Mouse (Mus musculus) heart, embryonic 14.5 days (tissue): ENCODE data around the gene Kcnk10. TPM values are rescaled to one million over a fixed set of nuclear protein-coding genes. Genes with fewer than 3 reads are reported as not detected.

Source experiments
- ATAC-seq: fragments of 200-750 bp; cut with Nextera tagmentation; 2 replicates; pipeline ENCODE4 v1.8.0; 2017; ENCODE audit warnings: low read depth, moderate TSS enrichment; ENCODE audit not compliant: insufficient number of reproducible peaks, insufficient read depth, low FRiP score
- H3K27ac ChIP-seq, 2 experiments: fragments of 200-500 bp in 1 of 2; fragments of 300-500 bp in 1 of 2; sonication (generic) in 1 of 2; replicated peaks in 1 of 2; 2 replicates each; pipeline ENCODE4 v1.5.1; 2012 to 2014; ENCODE audit warnings: low read depth in 2 of 2, low read length in 2 of 2, control low read depth in 1 of 2, mild to moderate bottlenecking in 1 of 2, mixed read lengths in 1 of 2; ENCODE audit not compliant: control insufficient read depth in 1 of 2, insufficient read depth in 1 of 2
- H3K27me3 ChIP-seq: fragments of 300-500 bp; sonication (generic); 2 replicates; pipeline ENCODE4 v1.6.1; 2014; ENCODE audit warnings: mild to moderate bottlenecking, low read length, control low read depth; ENCODE audit not compliant: control insufficient read depth, insufficient read depth
- H3K36me3 ChIP-seq: fragments of 300-500 bp; sonication (generic); 2 replicates; pipeline ENCODE4 v1.6.1; 2014; ENCODE audit warnings: mild to moderate bottlenecking, control low read depth, low read length, mixed read lengths; ENCODE audit not compliant: control insufficient read depth, insufficient read depth
- H3K4me1 ChIP-seq, 2 experiments: fragments of 200-500 bp in 1 of 2; fragments of 300-500 bp in 1 of 2; sonication (generic) in 1 of 2; 2 replicates each; pipeline ENCODE4 v1.6.1; 2012 to 2014; ENCODE audit warnings: low read length in 2 of 2, control low read depth in 1 of 2, mixed read lengths in 1 of 2; ENCODE audit not compliant: control insufficient read depth in 2 of 2, insufficient read depth in 2 of 2
- H3K4me2 ChIP-seq: fragments of 300-500 bp; sonication (generic); 2 replicates; pipeline ENCODE4 v1.6.1; 2014; ENCODE audit warnings: mild to moderate bottlenecking, low read length
- H3K4me3 ChIP-seq, 2 experiments: fragments of 200-500 bp in 1 of 2; fragments of 300-500 bp in 1 of 2; sonication (generic) in 1 of 2; 2 replicates each; pipeline ENCODE4 v1.5.1; 2012 to 2014; ENCODE audit warnings: low read length in 2 of 2, mild to moderate bottlenecking in 2 of 2, control low read depth in 1 of 2, low read depth in 1 of 2, moderate library complexity in 1 of 2; ENCODE audit not compliant: control insufficient read depth in 1 of 2, insufficient read depth in 1 of 2
- H3K9ac ChIP-seq: fragments of 300-500 bp; sonication (generic); 2 replicates; pipeline ENCODE4 v1.6.1; 2014; ENCODE audit warnings: mild to moderate bottlenecking, low read length
- H3K9me3 ChIP-seq: fragments of 300-500 bp; sonication (generic); 2 replicates; pipeline ENCODE4 v1.6.1; 2016; ENCODE audit warnings: low read length, control low read depth; ENCODE audit not compliant: control insufficient read depth
- WGBS: fragments of 180-500 bp; shearing (Covaris S2); extraction: QIAGEN DNeasy Blood & Tissue Kit; methylation state at CpG from one replicate; pipeline ENCODE4 v1.1.7; 2014; 5-methylcytosine and 5-hydroxymethylcytosine counted together
- polyA plus RNA-seq: library from polyadenylated mRNA; unstranded; fragments of >200 nt; fragmentation: Nextera tagmentation; extraction: Ambion mirVana; gene quantifications from 2 replicates; pipeline ENCODE4 v1.2.1, GENCODE M21; 2014

Kcnk10 gene
- polyA plus RNA-seq, 1 experiment from 2014 or later: 0.26 TPM

DNA sequence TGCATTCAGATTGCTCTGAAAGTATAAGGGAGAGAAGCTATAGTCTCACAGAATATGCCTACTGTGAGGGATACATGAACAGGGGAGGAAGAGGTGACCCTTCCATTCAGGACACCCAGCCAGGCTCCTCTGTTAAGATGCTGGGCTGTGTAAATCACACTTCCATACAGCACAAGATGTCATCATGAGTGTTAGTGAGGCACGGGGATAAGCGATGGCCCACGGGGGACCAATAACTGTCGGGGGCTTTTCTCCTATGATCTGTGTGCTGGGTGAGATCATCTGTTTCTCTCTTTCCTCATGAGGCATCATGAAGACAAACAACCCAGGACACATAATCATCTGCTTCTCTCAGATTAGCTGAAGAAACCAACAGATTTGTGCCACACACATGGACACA lies 77.1 kb downstream of the Kcnk10 start:
- no peak for ATAC-seq
- H3K36me3 ChIP-seq: no peaks in the 10 kb centered on the region
- H3K9ac ChIP-seq: no peak overlapping the region
- no peak overlapping the region for H3K4me3 ChIP-seq
- H3K4me1 ChIP-seq: no peaks in the 10 kb centered on the region
- no peak overlapping the region for H3K4me2 ChIP-seq
- 0 out of 2 replicates have a peak, but pooled peaks cover 2% of the 10 kb centered on the region for H3K9me3 ChIP-seq
- no peaks in the 10 kb centered on the region for H3K27me3 ChIP-seq
- no peak overlapping the region for H3K27ac ChIP-seq
- 78% methylated on average over 4 of the region's 4 CpGs for WGBS

DNA sequence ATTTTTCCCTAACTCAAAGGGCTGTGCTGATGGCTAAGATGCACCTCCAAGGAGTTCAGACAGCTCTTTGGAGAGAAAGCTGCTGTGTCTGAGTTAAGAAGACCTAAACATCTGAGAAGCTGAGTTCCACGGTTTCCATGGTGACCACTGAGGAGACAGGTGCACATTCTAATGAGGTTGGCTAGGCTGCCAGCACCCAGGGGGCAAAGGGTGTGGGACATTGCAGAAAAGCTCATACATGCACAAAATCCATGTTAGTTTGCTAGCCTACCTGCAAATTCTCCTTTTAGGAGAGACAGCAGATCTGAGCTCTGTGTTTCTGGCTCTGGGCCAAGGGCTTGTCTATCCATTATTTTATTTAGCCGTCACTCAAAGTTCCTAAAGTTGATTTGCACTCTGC lies 96.7 kb downstream of the Kcnk10 start:
- WGBS: 77% methylated on average over 2 of the region's 2 CpGs
- Histone ChIP-seq H3K4me1 (no peaks in the 10 kb centered on the region), H3K9ac (no peak overlapping the region), H3K4me3 (no peak overlapping the region), H3K27ac (no peak overlapping the region), H3K4me2 (no peak overlapping the region), H3K27me3 (no peaks in the 10 kb centered on the region), H3K9me3 (no peaks in the 10 kb centered on the region), H3K36me3 (no peaks in the 10 kb centered on the region)
- ATAC-seq: no peak

- 80% methylated on average over 5 of the region's 5 CpGs for WGBS
- H3K36me3 ChIP-seq: no peaks in the 10 kb centered on the region
- H3K4me3 ChIP-seq: no peak overlapping the region
- no peaks in the 10 kb centered on the region for H3K27me3 ChIP-seq
- no peak overlapping the region for H3K27ac ChIP-seq
- H3K9me3 ChIP-seq: no peaks in the 10 kb centered on the region
- no peaks in the 10 kb centered on the region for H3K4me1 ChIP-seq
- H3K4me2 ChIP-seq: no peak overlapping the region
- ATAC-seq: no peak
- H3K9ac ChIP-seq: no peak overlapping the region
Measured at GRCm38 (mm10) chr12:98481048-98481447, 97.1 kb downstream of the Kcnk10 start.

GRCm38 (mm10) chr12:98477673-98478461 lies 100.2 kb downstream of the Kcnk10 start:
- Histone ChIP-seq H3K4me2 (no peak overlapping the region), H3K27ac (no peak overlapping the region), H3K4me1 (no peaks in the 10 kb centered on the region), H3K27me3 (no peaks in the 10 kb centered on the region), H3K36me3 (no peaks in the 10 kb centered on the region), H3K4me3 (no peak overlapping the region), H3K9ac (no peak overlapping the region), H3K9me3 (no peaks in the 10 kb centered on the region)
- no peak for ATAC-seq
- 65% methylated on average over 8 of the region's 8 CpGs for WGBS

DNA sequence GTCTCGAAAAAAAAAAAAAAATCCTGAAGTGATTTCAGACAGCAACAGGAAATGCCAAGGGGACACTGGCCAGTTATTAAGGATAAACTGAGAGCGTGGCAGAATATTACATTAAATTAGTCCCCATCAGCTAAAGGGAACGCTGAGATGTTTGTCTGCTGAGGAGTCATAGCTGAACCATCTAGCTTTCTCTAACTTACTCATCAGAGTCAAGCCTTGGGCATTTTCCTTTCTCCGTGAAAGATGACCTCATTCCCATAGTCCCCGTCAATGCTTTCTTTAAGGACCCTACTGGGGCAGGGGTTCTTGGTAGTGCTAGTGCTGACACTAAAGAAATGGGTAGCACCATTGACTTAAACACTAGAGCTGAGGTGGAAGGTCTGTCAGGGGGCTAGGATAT lies 106.9 kb downstream of the Kcnk10 start:
- H3K9ac ChIP-seq: no peak overlapping the region
- no peaks in the 10 kb centered on the region for H3K4me1 ChIP-seq
- no peaks in the 10 kb centered on the region for H3K9me3 ChIP-seq
- H3K27ac ChIP-seq: no peak overlapping the region
- 71% methylated on average over 5 of the region's 5 CpGs for WGBS
- no peaks in the 10 kb centered on the region for H3K27me3 ChIP-seq
- H3K4me2 ChIP-seq: no peak overlapping the region
- H3K36me3 ChIP-seq: no peaks in the 10 kb centered on the region
- H3K4me3 ChIP-seq: no peak overlapping the region
- ATAC-seq: no peak

DNA sequence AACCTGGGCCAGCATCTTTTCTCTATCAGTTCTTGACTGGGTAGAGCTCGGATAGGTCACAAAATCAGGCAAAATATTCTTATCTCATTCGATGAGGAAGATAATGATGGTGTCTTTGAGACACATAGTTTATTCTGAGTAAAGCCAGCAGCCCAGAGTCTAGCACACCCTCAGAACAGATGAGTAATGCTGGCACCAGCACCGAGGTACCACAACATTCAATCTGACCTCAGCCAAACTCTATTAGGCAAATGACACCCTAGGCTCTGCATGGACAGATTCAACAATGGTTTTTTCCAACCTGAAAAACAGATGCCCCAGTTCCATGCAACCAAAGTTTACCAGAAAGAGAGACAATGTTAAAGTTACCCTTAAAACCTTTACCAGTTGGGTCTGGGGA lies 108.0 kb downstream of the Kcnk10 start:
- Histone ChIP-seq H3K4me1 (no peaks in the 10 kb centered on the region), H3K36me3 (no peaks in the 10 kb centered on the region), H3K4me3 (no peak overlapping the region), H3K9me3 (no peaks in the 10 kb centered on the region), H3K27me3 (no peaks in the 10 kb centered on the region), H3K9ac (no peak overlapping the region), H3K27ac (no peak overlapping the region), H3K4me2 (no peak overlapping the region)
- WGBS: 70% methylated on average over 3 of the region's 3 CpGs
- no peak for ATAC-seq

GRCm38 (mm10) chr12:98467793-98468192 lies 110.3 kb downstream of the Kcnk10 start:
- Histone ChIP-seq H3K4me1 (no peaks in the 10 kb centered on the region), H3K9me3 (no peaks in the 10 kb centered on the region), H3K9ac (no peak overlapping the region), H3K4me3 (no peak overlapping the region), H3K27ac (no peak overlapping the region), H3K36me3 (no peaks in the 10 kb centered on the region), H3K4me2 (no peak overlapping the region), H3K27me3 (no peaks in the 10 kb centered on the region)
- 87% methylated on average over 4 of the region's 4 CpGs for WGBS
- no peak for ATAC-seq

DNA sequence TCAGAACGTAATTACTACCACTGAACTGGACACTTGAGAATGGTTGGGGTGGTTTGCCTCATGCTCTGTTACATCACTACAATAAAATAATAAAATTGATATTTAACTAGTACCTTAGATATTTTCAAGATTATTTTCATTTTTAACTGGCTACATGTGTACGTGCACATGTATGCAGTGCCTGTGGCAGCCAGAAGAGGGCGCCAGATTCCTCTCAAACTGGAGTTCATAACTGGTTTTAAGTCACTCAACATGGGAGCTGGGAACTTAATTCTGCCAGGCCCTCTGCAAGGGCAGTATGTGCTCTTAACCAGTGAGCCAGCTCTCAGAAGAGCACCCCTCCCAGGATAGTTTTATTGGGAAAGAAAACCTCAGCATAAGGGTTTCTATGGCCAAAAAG lies 118.2 kb downstream of the Kcnk10 start:
- no peak for ATAC-seq
- WGBS: 54% methylated on average over 3 of the region's 3 CpGs
- H3K27me3 ChIP-seq: no peaks in the 10 kb centered on the region

More for the DNA sequence above, 118.2 kb downstream of the Kcnk10 start:
- no peak overlapping the region for H3K27ac ChIP-seq
- H3K9ac ChIP-seq: no peak overlapping the region
- no peaks in the 10 kb centered on the region for H3K4me1 ChIP-seq
- no peak overlapping the region for H3K4me3 ChIP-seq
- H3K4me2 ChIP-seq: no peak overlapping the region
- H3K36me3 ChIP-seq: no peaks in the 10 kb centered on the region
- H3K9me3 ChIP-seq: 0 out of 2 replicates have a peak, but pooled peaks cover 3% of the 10 kb centered on the region
